Mouse (Mus musculus): ENCODE measurements around the gene Rhot2.

DNA sequence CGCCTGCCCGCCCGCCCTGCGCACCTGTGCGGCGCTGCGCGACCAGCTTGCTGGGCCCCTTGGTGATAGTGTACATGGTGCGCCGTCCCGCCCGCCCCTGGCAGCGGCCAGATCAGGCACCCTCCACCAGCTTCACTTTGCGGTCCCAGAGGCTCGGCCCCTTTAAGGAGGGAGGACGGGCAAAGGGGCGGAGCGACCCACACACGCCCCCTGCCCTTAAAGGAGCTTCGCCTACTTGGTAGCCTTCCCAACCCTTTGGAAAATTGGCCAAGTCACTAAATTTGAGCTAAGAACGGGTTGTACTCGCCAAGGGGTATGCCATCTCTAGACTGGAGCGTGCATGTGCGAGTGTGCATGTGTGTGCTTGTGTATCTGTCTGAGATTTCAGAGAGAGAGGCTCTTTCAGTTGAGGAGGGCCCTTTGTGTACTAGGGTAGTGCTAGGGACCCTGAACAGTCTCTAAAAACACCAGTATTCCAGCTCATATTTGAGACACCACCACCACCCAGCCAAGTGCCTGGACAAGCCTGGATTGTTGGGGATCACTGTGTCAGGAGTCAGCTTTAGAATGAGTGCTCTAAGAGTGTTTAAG lies 24.0 kb upstream of the Rhot2 start, which contains the start of gene Mcrip2:
- TF ChIP-seq GATA2 (IDR thresholded peaks at IDR 0.05; ENCODE audit: borderline replicate concordance, low read depth, low read length) (no peak), CTCF (IDR thresholded peaks at IDR 0.05; ENCODE audit: low read depth, low read length) (no peak), POLR2AphosphoS5 (IDR thresholded peaks at IDR 0.05; ENCODE audit: insufficient replicate concordance, low read depth, low read length) (no peak), GATA1 (IDR thresholded peaks at IDR 0.05; ENCODE audit: borderline replicate concordance, low read length) (no peak), TAL1 (conservative IDR thresholded peaks at IDR 0.05; ENCODE audit: low read depth, low read length) (no peak)
